8 mouse cellular contexts compared by ENCODE assay signal in genomic region chr2:180069770-180070480, GRCm38 (mm10). TPM values are rescaled to one million over a fixed set of nuclear protein-coding genes. Genes with fewer than 3 reads are reported as not detected.
DNase-seq lines count a peak whose midpoint lies in the region; ATAC-seq lines count a peak whose summit lies in the region.

No protein-coding gene starts in this region.

- H3K4me3 ChIP-seq in kidney, embryonic 16.5 days (ENCODE audit: low read length): peak overlapping the region; percentile 86
- peak overlapping the region; percentile 80 for H3K4me3 ChIP-seq in embryonic facial prominence, embryonic 14.5 days (ENCODE audit: low read depth, low read length)
- peak overlapping the region; percentile 71 for H3K4me3 ChIP-seq in midbrain, embryonic 16.5 days (ENCODE audit: low read depth, low read length)

- peak; percentile 69; the same call in 1 of the 2 replicates for ATAC-seq in kidney, embryonic 16.5 days (ENCODE audit: low FRiP score, low TSS enrichment)
- ATAC-seq in embryonic facial prominence, embryonic 14.5 days (ENCODE audit: low read depth): peak; percentile 67
- ATAC-seq in inflammation-experienced regulatory T-cells, adult 6 months: peak; percentile 43
- ATAC-seq in midbrain, embryonic 16.5 days: peak; percentile 77

- 33% methylated on average over 20 of the region's 20 CpGs for WGBS in kidney, embryonic 16.5 days
- WGBS in embryonic facial prominence, embryonic 14.5 days: 33% methylated on average over 20 of the region's 20 CpGs
- 35% methylated on average over 20 of the region's 20 CpGs for WGBS in midbrain, embryonic 16.5 days

- H3K27me3 ChIP-seq in kidney, embryonic 16.5 days (ENCODE audit: insufficient read depth, low read length): no peaks in the 10 kb centered on the region
- no peaks in the 10 kb centered on the region for H3K27me3 ChIP-seq in embryonic facial prominence, embryonic 14.5 days (replicated peaks; ENCODE audit: control insufficient read depth, insufficient read depth, low read length)
- no peaks in the 10 kb centered on the region for H3K27me3 ChIP-seq in midbrain, embryonic 16.5 days (ENCODE audit: control insufficient read depth, insufficient read depth, low read depth, low read length)

- peaks cover 8% of the 10 kb centered on the region; the same call in 1 of the 2 replicates for H3K36me3 ChIP-seq in kidney, embryonic 16.5 days (ENCODE audit: insufficient read depth, low read length)
- H3K36me3 ChIP-seq in embryonic facial prominence, embryonic 14.5 days (ENCODE audit: control insufficient read depth, insufficient read depth, low read length): peaks cover 22% of the 10 kb centered on the region
- no peaks in the 10 kb centered on the region for H3K36me3 ChIP-seq in midbrain, embryonic 16.5 days (ENCODE audit: control insufficient read depth, insufficient read depth, low read length)

- H3K9ac ChIP-seq in kidney, embryonic 16.5 days (replicated peaks; ENCODE audit: low read length): peak overlapping the region; percentile 85
- H3K9ac ChIP-seq in embryonic facial prominence, embryonic 14.5 days (ENCODE audit: low read depth, low read length): peak overlapping the region; percentile 77
- H3K9ac ChIP-seq in midbrain, embryonic 16.5 days (ENCODE audit: low read depth, low read length): peak overlapping the region; percentile 76

- no peak for DNase-seq in kidney, postnatal 10 days
- DNase-seq in embryonic facial prominence, embryonic 14.5 days (ENCODE audit: low spot score): no peak
- DNase-seq in adrenal gland, postnatal 25 days: no peak
- no peak for DNase-seq in MN1 (ENCODE audit: low spot score)
- DNase-seq in layer of hippocampus, adult 8-10 months (ENCODE audit: low spot score in 2 of 2): no peak

- peak overlapping the region; percentile 84 for H3K27ac ChIP-seq in kidney, embryonic 16.5 days (ENCODE audit: low read length)
- peak overlapping the region; percentile 78 for H3K27ac ChIP-seq in embryonic facial prominence, embryonic 14.5 days (replicated peaks; ENCODE audit: low read depth, low read length)
- H3K27ac ChIP-seq in midbrain, embryonic 16.5 days (ENCODE audit: low read length): peak overlapping the region; percentile 93

- H3K4me2 ChIP-seq in kidney, embryonic 16.5 days (replicated peaks; ENCODE audit: low read depth, low read length): peak overlapping the region; percentile 96
- H3K4me2 ChIP-seq in embryonic facial prominence, embryonic 14.5 days (ENCODE audit: low read depth, low read length): peak overlapping the region; percentile 93
- H3K4me2 ChIP-seq in midbrain, embryonic 16.5 days (ENCODE audit: low read length): peak overlapping the region; percentile 93

- H3K4me1 ChIP-seq in kidney, embryonic 16.5 days (ENCODE audit: insufficient read depth, low read length): peaks cover 9% of the 10 kb centered on the region
- peaks cover 8% of the 10 kb centered on the region for H3K4me1 ChIP-seq in embryonic facial prominence, embryonic 14.5 days (ENCODE audit: control insufficient read depth, insufficient read depth, low read length)
- H3K4me1 ChIP-seq in midbrain, embryonic 16.5 days (ENCODE audit: control insufficient read depth, insufficient read depth, low read length): peaks cover 16% of the 10 kb centered on the region

- no peaks in the 10 kb centered on the region for H3K9me3 ChIP-seq in kidney, embryonic 16.5 days (ENCODE audit: low read length)
- H3K9me3 ChIP-seq in embryonic facial prominence, embryonic 14.5 days (ENCODE audit: control insufficient read depth, low read length): no peaks in the 10 kb centered on the region
- no peaks in the 10 kb centered on the region for H3K9me3 ChIP-seq in midbrain, embryonic 16.5 days (replicated peaks; ENCODE audit: control insufficient read depth, low read length, poor library complexity, severe bottlenecking)

RNA-seq across cellular contexts. Expression of gene Mtg2, which starts 0.5 kb away (rescaled TPM):
- polyA plus RNA-seq in kidney, embryonic 16.5 days (2015; fragmentation: Nextera tagmentation; extraction: Ambion mirVana): 27.3 and 29.6 TPM in 2 replicates
- 19.8 and 24.5 TPM in 2 replicates for polyA plus RNA-seq in embryonic facial prominence, embryonic 14.5 days (2014; fragmentation: Nextera tagmentation; extraction: Ambion mirVana)
- polyA plus RNA-seq in inflammation-experienced regulatory T-cells, adult 6 months (2017; shearing (Covaris generic)): 10 to 100 TPM; 28.5 to 51.3 (median 40.1) TPM
- 34.9 and 35.7 TPM in 2 replicates for polyA plus RNA-seq in midbrain, embryonic 16.5 days (2015; fragmentation: Nextera tagmentation; extraction: Ambion mirVana)
- 21.4 and 23.1 TPM in 2 replicates for total RNA-seq in adrenal gland, postnatal 25 days (2021)
- 10 to 100 TPM; 15.6 to 25.8 (median 19.3) TPM for total RNA-seq in layer of hippocampus, adult 8-10 months (2022)

RNA-seq across cellular contexts. Expression of gene Ss18l1, which starts 27.6 kb away (rescaled TPM):
- polyA plus RNA-seq in kidney, embryonic 16.5 days (2015; fragmentation: Nextera tagmentation; extraction: Ambion mirVana): 7.0 and 7.4 TPM in 2 replicates
- 4.2 and 4.6 TPM in 2 replicates for polyA plus RNA-seq in embryonic facial prominence, embryonic 14.5 days (2014; fragmentation: Nextera tagmentation; extraction: Ambion mirVana)
- 1 to 10 TPM; 1.4 to 2.4 (median 2.3) TPM for polyA plus RNA-seq in inflammation-experienced regulatory T-cells, adult 6 months (2017; shearing (Covaris generic))
- polyA plus RNA-seq in midbrain, embryonic 16.5 days (2015; fragmentation: Nextera tagmentation; extraction: Ambion mirVana): 70.4 and 74.3 TPM in 2 replicates
- total RNA-seq in adrenal gland, postnatal 25 days (2021): 10.9 and 13.6 TPM in 2 replicates
- 10 to 100 TPM; 41.2 to 46.5 (median 43.2) TPM for total RNA-seq in layer of hippocampus, adult 8-10 months (2022)

RNA-seq across cellular contexts. Expression of gene Psma7, which starts 27.7 kb away (rescaled TPM):
- polyA plus RNA-seq in kidney, embryonic 16.5 days (2015; fragmentation: Nextera tagmentation; extraction: Ambion mirVana): 619 and 638 TPM in 2 replicates
- polyA plus RNA-seq in embryonic facial prominence, embryonic 14.5 days (2014; fragmentation: Nextera tagmentation; extraction: Ambion mirVana): 494 and 573 TPM in 2 replicates
- 100 to 1,000 TPM; 448 to 507 (median 458) TPM for polyA plus RNA-seq in inflammation-experienced regulatory T-cells, adult 6 months (2017; shearing (Covaris generic))
- 504 and 541 TPM in 2 replicates for polyA plus RNA-seq in midbrain, embryonic 16.5 days (2015; fragmentation: Nextera tagmentation; extraction: Ambion mirVana)
- total RNA-seq in adrenal gland, postnatal 25 days (2021): 240 and 254 TPM in 2 replicates
- 100 to 1,000 TPM; 152 to 188 (median 166) TPM for total RNA-seq in layer of hippocampus, adult 8-10 months (2022)

RNA-seq across cellular contexts. Expression of gene Hrh3, which starts 34.4 kb away (rescaled TPM):
- polyA plus RNA-seq in kidney, embryonic 16.5 days (2015; fragmentation: Nextera tagmentation; extraction: Ambion mirVana): not detected in 2 replicates
- 0.11 and 0.14 TPM in 2 replicates for polyA plus RNA-seq in embryonic facial prominence, embryonic 14.5 days (2014; fragmentation: Nextera tagmentation; extraction: Ambion mirVana)
- not detected for polyA plus RNA-seq in inflammation-experienced regulatory T-cells, adult 6 months (2017; shearing (Covaris generic))
- polyA plus RNA-seq in midbrain, embryonic 16.5 days (2015; fragmentation: Nextera tagmentation; extraction: Ambion mirVana): 3.3 TPM in 2 replicates
- total RNA-seq in adrenal gland, postnatal 25 days (2021): 0.49 TPM in 1 of 2 replicates, not detected in the other
- 10 to 100 TPM; 48.3 to 55.8 (median 50.0) TPM for total RNA-seq in layer of hippocampus, adult 8-10 months (2022)

RNA-seq across cellular contexts. Expression of gene Lsm14b, which starts 45.1 kb away (rescaled TPM):
- 4.8 and 7.0 TPM in 2 replicates for polyA plus RNA-seq in kidney, embryonic 16.5 days (2015; fragmentation: Nextera tagmentation; extraction: Ambion mirVana)
- 6.1 and 6.3 TPM in 2 replicates for polyA plus RNA-seq in embryonic facial prominence, embryonic 14.5 days (2014; fragmentation: Nextera tagmentation; extraction: Ambion mirVana)
- 1 to 10 TPM; 2.4 to 3.9 (median 2.5) TPM for polyA plus RNA-seq in inflammation-experienced regulatory T-cells, adult 6 months (2017; shearing (Covaris generic))
- 21.0 and 22.4 TPM in 2 replicates for polyA plus RNA-seq in midbrain, embryonic 16.5 days (2015; fragmentation: Nextera tagmentation; extraction: Ambion mirVana)
- total RNA-seq in adrenal gland, postnatal 25 days (2021): 45.1 and 47.4 TPM in 2 replicates
- 10 to 100 TPM; 83.3 to 97.9 (median 92.6) TPM for total RNA-seq in layer of hippocampus, adult 8-10 months (2022)
